Mouse (Mus musculus): Measurements from ENCODE around the gene Golm1. TPM values are rescaled to one million over a fixed set of nuclear protein-coding genes. Genes with fewer than 3 reads are reported as not detected.
A peak's percentile ranks its signal among the peaks of the same experiment; 100 is the strongest.

The Golm1 gene
- polyA plus RNA-seq, 2 experiments, result 27.8 to 43.2 TPM

DNA sequence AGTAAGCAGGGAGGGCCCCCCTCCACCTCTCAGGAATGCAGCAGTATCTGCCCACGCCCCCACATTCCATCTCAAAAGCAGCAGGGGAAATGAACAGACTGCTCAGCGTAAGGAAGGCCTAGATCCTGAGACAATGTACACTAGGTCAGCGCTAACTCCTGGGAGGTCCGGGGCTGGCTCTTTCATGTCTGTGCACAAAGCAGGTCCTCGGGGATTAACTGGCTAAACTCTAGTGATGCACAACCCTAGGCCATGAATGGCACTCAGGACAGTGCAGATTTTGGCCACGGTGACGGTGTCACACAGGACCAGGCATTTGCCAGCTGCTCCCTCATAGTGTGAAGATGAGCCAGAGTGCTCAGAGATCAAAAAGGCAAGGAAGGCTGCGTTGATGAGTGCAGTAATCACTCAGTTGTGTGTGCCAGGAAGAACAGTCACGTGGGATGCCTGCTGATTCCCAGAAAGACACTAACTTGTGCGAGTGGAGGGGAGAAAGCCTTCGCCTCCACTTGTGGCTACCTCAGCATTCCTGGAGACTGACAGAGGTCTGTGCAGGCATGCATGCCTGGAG, 28.9 kb downstream of the Golm1 start:
- no peak for TF ChIP-seq POLR2A (IDR thresholded peaks at IDR 0.05; ENCODE audit: borderline replicate concordance, extremely low read depth, insufficient read depth, insufficient read length)
- H3K36me3 ChIP-seq (ENCODE audit: control insufficient read depth, insufficient read depth, low read length), result peaks cover 20% of the 10 kb centered on the region
- no peaks in the 10 kb centered on the region for H3K9me3 ChIP-seq (ENCODE audit: control insufficient read depth, low read length)
- no peaks in the 10 kb centered on the region for H3K27me3 ChIP-seq (ENCODE audit: control insufficient read depth, insufficient read depth, low read length)
- no peak overlapping the region for H3K4me2 ChIP-seq (replicated peaks; ENCODE audit: low read depth, low read length, severe bottlenecking)
- no peak overlapping the region for H3K4me3 ChIP-seq (replicated peaks; ENCODE audit: low read length)
- H3K9ac ChIP-seq (ENCODE audit: low read depth, low read length, severe bottlenecking), result 0 out of 2 replicates have a peak overlapping the region, but pooled peaks have one; percentile 2
- DNase-seq (ENCODE audit: low spot score) (no peak), ATAC-seq (ENCODE audit: low FRiP score, low read depth) (no peak)
- H3K4me1 ChIP-seq (ENCODE audit: control insufficient read depth, insufficient read depth, low read length), result no peaks in the 10 kb centered on the region
- 58% methylated on average over 11 of the region's 11 CpGs for WGBS
- 0 out of 2 replicates have a peak overlapping the region, but pooled peaks have one; percentile 2 for H3K27ac ChIP-seq (replicated peaks; ENCODE audit: low read depth, low read length)

DNA sequence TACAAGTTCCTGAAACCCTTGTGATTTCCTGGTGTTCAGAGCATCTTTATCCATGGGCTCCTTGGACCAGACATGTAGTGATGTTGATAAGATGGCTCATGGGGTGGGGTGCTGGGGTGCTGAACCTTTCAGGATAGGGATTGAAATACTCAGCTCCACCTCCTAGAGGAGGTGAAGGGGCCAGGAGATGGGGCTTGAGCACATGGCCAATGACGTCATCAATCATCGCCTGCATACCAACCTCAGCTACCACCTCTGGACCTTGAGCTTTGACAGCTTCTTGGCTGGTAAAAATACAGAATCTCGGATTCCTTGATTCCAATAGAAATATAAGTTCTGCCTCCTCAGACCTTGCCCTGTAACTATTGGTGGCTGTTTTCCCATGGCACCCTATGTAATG, 30.1 kb downstream of the Golm1 start:
- Histone ChIP-seq H3K9ac (ENCODE audit: low read depth, low read length, severe bottlenecking) (no peak overlapping the region), H3K27me3 (ENCODE audit: control insufficient read depth, insufficient read depth, low read length) (no peaks in the 10 kb centered on the region), H3K36me3 (ENCODE audit: control insufficient read depth, insufficient read depth, low read length) (peaks cover 20% of the 10 kb centered on the region), H3K4me1 (ENCODE audit: control insufficient read depth, insufficient read depth, low read length) (no peaks in the 10 kb centered on the region), H3K4me2 (replicated peaks; ENCODE audit: low read depth, low read length, severe bottlenecking) (no peak overlapping the region), H3K27ac (replicated peaks; ENCODE audit: low read depth, low read length) (no peak overlapping the region), H3K4me3 (replicated peaks; ENCODE audit: low read length) (no peak overlapping the region), H3K9me3 (ENCODE audit: control insufficient read depth, low read length) (no peaks in the 10 kb centered on the region)
- ATAC-seq (ENCODE audit: low FRiP score, low read depth), result no peak
- no peak for DNase-seq (ENCODE audit: low spot score)
- TF ChIP-seq POLR2A (IDR thresholded peaks at IDR 0.05; ENCODE audit: borderline replicate concordance, extremely low read depth, insufficient read depth, insufficient read length), result no peak
- 81% methylated on average over 3 of the region's 3 CpGs for WGBS

DNA sequence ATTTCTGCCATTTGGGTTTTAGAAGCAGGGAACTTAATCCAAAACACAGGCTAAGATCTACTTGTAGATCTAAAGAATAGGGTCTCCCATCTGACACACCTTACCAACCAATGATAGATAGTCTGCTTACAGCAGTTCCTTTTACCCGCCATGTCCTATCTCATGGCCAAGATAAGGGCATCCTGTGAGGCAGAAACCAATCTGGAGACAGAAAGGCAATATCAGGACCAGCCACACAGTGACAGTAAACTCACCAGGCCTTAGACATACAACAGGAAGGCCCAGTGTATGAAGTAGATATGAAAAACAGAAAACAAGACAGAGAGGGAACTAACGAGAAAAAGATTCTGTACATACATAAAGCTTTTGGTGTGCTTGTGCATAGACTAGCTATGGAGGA, 32.8 kb downstream of the Golm1 start:
- Histone ChIP-seq H3K4me2 (replicated peaks; ENCODE audit: low read depth, low read length, severe bottlenecking) (no peak overlapping the region), H3K9me3 (ENCODE audit: control insufficient read depth, low read length) (no peaks in the 10 kb centered on the region), H3K27ac (replicated peaks; ENCODE audit: low read depth, low read length) (no peak overlapping the region), H3K27me3 (ENCODE audit: control insufficient read depth, insufficient read depth, low read length) (no peaks in the 10 kb centered on the region), H3K4me3 (replicated peaks; ENCODE audit: low read length) (no peak overlapping the region), H3K4me1 (ENCODE audit: control insufficient read depth, insufficient read depth, low read length) (no peaks in the 10 kb centered on the region), H3K36me3 (ENCODE audit: control insufficient read depth, insufficient read depth, low read length) (peaks cover 5% of the 10 kb centered on the region; the same call in 1 of the 2 replicates), H3K9ac (ENCODE audit: low read depth, low read length, severe bottlenecking) (no peak overlapping the region)
- WGBS, result 85% methylated on average over 2 of the region's 2 CpGs
- no peak for DNase-seq (ENCODE audit: low spot score)
- no peak for TF ChIP-seq POLR2A (IDR thresholded peaks at IDR 0.05; ENCODE audit: borderline replicate concordance, extremely low read depth, insufficient read depth, insufficient read length)
- ATAC-seq (ENCODE audit: low FRiP score, low read depth), result no peak

DNA sequence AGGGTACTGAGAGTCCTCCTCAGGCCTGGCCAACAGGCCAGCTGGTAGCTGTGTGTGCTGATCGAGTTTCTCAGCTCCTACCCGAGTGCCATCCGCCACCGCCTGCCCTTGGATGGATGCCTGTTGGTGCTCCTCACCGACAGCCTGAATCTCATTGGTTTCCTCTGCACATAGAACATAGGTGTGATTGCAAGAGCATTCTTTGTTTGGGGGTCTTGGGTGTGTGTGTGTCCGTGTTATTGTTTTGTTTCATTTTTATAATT, 35.5 kb downstream of the Golm1 start:
- no peak for ATAC-seq (ENCODE audit: low FRiP score, low read depth)
- no peak overlapping the region for H3K9ac ChIP-seq (ENCODE audit: low read depth, low read length, severe bottlenecking)
- no peaks in the 10 kb centered on the region for H3K4me1 ChIP-seq (ENCODE audit: control insufficient read depth, insufficient read depth, low read length)
- H3K9me3 ChIP-seq (ENCODE audit: control insufficient read depth, low read length), result no peaks in the 10 kb centered on the region
- peaks cover 30% of the 10 kb centered on the region for H3K36me3 ChIP-seq (ENCODE audit: control insufficient read depth, insufficient read depth, low read length)
- no peak overlapping the region for H3K4me3 ChIP-seq (replicated peaks; ENCODE audit: low read length)
- H3K27me3 ChIP-seq (ENCODE audit: control insufficient read depth, insufficient read depth, low read length), result no peaks in the 10 kb centered on the region
- DNase-seq (ENCODE audit: low spot score), result no peak
- TF ChIP-seq POLR2A (IDR thresholded peaks at IDR 0.05; ENCODE audit: borderline replicate concordance, extremely low read depth, insufficient read depth, insufficient read length), result no peak
- H3K27ac ChIP-seq (replicated peaks; ENCODE audit: low read depth, low read length), result no peak overlapping the region
- 86% methylated on average over 6 of the region's 6 CpGs for WGBS
- no peak overlapping the region for H3K4me2 ChIP-seq (replicated peaks; ENCODE audit: low read depth, low read length, severe bottlenecking)

DNA sequence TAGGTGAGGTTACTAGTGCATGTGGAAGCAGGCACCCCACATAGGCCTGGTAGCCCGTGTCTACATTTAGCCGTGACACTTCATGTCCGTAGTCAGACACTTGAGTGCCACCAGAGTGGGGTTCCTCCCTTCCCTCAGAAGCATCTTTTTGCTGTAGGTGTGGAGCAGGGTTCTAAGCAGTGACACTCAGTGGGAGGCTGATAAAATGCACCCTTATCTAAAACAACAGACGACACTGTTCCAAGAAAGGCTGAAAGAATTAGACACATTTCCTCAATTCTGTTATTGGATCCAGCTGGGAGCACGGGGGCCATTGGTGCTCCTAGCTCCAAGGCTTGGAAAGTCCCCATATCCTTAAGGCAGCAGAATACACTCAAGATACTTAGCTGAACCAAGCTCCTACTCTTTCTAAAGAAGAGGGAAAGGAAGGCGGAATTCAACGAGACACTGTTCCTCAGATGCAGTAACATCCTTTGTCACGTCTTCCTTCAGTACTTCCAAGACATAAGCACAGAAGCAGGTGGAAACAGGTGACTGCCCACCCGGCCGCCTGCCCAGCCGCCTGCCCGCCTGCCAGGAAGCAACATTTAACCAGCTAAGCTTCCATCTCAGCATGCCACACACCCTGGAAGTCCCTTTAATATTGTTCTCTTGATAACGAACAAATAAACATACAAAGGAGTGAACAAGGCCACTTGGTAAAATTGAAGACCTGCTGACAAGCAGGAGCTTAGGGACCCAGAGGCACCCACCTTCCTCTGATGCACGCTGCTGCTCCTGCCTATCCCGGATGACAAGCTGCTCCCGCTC, 36.0 kb downstream of the Golm1 start:
- 83% methylated on average over 16 of the region's 16 CpGs for WGBS
- H3K4me1 ChIP-seq (ENCODE audit: control insufficient read depth, insufficient read depth, low read length), result no peaks in the 10 kb centered on the region

More for the DNA sequence above, 36.0 kb downstream of the Golm1 start:
- no peak for ATAC-seq (ENCODE audit: low FRiP score, low read depth)
- DNase-seq (ENCODE audit: low spot score), result no peak
- Histone ChIP-seq H3K9ac (ENCODE audit: low read depth, low read length, severe bottlenecking) (no peak overlapping the region), H3K4me3 (replicated peaks; ENCODE audit: low read length) (no peak overlapping the region), H3K27me3 (ENCODE audit: control insufficient read depth, insufficient read depth, low read length) (no peaks in the 10 kb centered on the region), H3K4me2 (replicated peaks; ENCODE audit: low read depth, low read length, severe bottlenecking) (no peak overlapping the region), H3K9me3 (ENCODE audit: control insufficient read depth, low read length) (no peaks in the 10 kb centered on the region), H3K36me3 (ENCODE audit: control insufficient read depth, insufficient read depth, low read length) (peaks cover 32% of the 10 kb centered on the region), H3K27ac (replicated peaks; ENCODE audit: low read depth, low read length) (no peak overlapping the region)
- TF ChIP-seq POLR2A (IDR thresholded peaks at IDR 0.05; ENCODE audit: borderline replicate concordance, extremely low read depth, insufficient read depth, insufficient read length), result no peak

Data from limb, embryonic 14.5 days (tissue).